Mouse (Mus musculus): ENCODE measurements around the gene Mrgprg.

Gene Mrgprg

DNA sequence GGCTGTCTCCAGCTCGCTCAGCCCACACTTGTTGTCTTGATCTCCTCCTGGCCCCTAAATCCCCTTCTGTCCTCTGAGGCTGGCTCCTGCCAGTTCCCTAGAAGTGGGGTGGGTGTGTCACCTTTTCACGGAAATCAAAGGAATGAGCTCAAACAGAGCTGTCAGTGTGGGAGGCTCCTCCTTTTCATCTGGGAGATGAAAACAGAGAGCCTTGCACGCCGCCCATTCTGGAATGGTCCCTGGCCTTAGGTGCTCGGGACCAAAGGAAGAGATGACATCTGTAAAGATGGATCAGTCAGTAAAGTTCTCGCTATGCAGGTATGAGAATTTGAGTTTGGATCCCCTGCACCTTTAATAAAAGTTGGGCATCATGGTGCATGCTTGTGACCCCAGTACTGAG lies at the start of gene Mrgprg:
Gene Mrgprg, minus strand, starts transcription at position 101 of the 400 bp plus-strand sequence.
- DNase-seq (ENCODE audit: low spot score in 2 of 2) = no peak

DNA sequence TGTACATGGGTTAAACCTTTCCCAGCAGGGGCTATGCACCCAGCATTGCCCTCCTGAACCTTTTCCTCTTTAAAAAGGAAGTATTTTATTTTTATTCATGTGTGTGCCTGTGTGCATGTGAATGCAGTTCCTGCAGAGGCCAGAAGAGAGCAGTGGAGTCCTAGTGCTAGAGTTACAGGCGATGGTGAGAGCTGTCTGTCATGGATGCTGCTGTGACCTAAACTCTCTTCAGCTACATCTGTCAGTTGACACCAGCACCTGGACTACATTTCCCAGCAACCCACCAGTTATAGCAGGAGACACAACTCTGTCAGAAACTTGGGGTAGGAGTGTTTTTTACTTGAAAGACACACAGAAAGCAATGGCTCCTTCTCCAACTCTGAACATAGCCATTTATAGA lies 42.1 kb upstream of the Mrgprg start:
- no peak for DNase-seq (ENCODE audit: low spot score in 2 of 2)

DNA sequence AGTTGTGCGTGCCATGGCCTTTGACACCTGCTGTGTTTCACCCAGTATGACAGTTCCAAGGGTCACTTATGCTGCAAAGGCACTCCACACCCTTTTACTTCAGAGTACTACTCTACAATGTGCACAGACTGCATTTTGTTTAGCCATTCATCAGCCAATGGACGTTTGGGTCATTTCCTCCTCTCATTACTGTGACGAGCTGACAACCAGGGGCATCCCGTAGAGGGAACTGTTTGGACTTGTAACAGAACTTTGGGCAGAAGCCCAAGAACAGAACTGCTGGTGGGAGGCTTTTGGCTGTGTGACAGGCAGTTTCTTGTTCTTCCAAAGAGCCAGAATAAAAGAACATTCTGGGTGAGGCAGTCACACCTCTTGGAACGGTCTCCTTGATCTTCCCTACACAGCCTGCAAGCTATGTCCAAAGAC lies 38.4 kb upstream of the Mrgprg start:
- DNase-seq (ENCODE audit: low spot score in 2 of 2) = no peak

DNA sequence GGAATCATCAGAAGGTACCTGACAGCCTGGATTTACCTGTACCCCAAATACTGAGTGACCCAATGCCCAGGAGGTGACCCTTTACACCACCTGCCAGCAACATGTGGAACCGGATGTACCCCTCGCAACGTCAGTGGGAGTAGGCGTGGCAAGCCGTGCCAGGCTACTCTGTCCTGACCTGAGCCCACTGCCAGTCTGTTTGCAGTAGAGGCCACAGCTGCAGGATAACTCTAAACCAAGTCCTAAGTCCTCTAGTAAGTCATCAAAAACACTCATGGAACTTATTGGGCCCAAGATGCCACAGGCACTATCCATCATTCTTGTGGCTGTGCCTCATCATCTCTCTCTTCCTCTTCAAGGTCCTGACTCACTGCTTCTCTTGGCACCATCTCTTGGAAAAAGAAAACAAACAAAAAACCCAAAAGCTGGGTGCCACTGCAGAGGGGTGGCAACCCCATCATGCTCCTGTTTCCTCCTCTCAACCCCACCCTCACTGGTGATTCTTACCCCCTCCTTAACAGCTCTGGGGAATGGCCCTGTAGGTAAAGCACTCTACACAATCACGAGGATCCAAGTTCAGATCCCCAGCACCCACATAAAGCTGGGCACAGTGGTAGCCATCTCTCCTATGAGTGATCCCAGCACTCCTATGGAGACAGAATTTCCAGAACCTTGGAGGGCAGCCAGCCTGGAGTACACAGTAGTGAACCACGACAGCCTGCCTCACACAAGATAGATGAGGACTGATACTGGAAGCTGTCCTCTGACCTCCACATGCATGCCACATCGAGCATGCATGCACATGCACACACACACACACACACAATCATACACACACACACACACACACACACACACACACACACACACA lies 34.6 kb upstream of the Mrgprg start:
- DNase-seq (ENCODE audit: low spot score in 2 of 2) = no peak

GRCm38 (mm10) chr7:143800770-143801169 lies 34.0 kb upstream of the Mrgprg start:
- DNase-seq (ENCODE audit: low spot score in 2 of 2) = no peak

DNA sequence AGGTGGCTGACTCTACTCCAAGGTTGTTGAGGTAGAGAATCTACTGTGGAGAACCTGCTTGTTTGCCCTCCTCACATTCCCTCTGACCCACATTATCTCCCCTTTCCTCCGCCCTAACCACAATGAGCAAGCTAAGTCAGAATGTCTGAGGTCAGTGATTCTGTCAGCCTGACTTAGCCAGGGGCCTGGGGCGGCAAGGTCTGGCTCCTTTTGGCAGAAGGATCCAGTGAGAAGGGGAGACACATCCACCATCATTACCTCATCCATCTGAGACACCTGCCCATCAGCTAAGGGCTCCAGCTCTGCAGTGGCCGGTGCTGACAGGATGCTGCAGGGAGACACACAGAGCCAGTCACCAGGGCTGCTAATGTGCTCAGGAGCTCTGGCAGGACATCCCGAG lies 32.0 kb upstream of the Mrgprg start:
- no peak for DNase-seq (ENCODE audit: low spot score in 2 of 2)

- DNase-seq (ENCODE audit: low spot score in 2 of 2) = no peak
Measured at GRCm38 (mm10) chr7:143793121-143793520, 26.3 kb upstream of the Mrgprg start.

GRCm38 (mm10) chr7:143792336-143792985 lies 25.7 kb upstream of the Mrgprg start:
- DNase-seq (ENCODE audit: low spot score in 2 of 2) = no peak

- peak; percentile 28 for DNase-seq (ENCODE audit: low spot score in 2 of 2)
Measured at GRCm38 (mm10) chr7:143783996-143784829, 17.4 kb upstream of the Mrgprg start, which contains the start of gene Mrgpre. TSS of gene Mrgpre (minus strand) at chr7:143784500.

GRCm38 (mm10) chr7:143783378-143783995 lies 16.7 kb upstream of the Mrgprg start:
- no peak for DNase-seq (ENCODE audit: low spot score in 2 of 2)

DNA sequence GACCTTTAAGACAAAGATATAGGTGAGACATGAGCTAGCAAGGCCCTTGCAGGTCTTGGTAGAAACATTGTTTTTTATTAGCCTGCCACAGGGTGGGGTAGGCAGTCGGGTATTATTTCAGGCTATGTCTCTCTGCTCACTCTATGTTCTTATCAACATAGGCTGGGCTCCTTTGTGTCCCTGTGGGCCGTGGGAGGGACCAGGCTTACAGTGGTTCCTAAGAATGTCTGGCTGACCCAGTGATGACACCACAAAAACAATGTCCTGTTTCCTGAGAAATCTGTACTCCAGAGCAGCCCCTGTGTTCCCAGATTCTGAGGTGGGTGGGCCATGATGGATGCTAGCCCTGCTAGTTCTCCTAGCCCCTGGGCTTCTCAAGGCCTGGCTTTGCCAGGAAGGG lies 10.6 kb upstream of the Mrgprg start:
- DNase-seq (ENCODE audit: low spot score in 2 of 2) = no peak

DNA sequence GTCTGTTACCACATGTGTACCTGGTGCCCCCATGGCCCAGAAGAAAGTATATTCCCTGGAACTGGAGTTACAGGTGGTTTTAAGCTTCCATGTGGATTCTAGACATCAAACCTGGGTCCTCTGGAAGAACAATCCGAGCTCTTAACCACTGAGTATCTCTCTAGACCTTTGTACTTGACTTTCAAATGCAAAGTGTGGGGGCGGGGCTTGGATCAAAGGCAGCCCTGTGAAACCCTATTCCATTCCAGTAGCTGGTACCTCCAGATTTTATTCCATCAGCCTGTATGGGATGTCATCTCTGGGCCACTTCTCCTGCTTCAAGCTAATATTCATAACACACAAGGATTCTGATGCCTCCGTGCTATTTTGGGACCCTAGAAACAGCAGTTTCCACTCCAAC lies 9.3 kb upstream of the Mrgprg start:
- DNase-seq (ENCODE audit: low spot score in 2 of 2) = no peak

DNA sequence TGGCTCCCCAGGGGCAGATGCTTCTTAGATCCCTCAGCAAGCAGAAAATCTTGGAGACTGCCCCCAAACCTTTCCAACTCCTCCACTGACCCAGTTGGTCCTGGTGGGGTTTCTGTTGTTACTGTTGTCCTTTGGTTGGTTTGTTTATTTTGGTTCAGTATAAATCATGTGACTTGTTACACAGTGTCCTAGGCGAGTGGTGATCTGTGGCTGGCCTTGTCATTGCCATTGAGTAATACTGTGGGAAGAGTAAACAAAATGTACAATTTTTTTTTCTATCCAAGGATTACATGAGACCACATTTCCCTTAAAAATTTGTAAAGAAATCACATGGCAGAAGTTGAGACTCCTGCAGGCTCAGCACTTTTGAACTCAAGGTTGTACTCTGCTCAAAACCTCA lies 2.7 kb upstream of the Mrgprg start:
- DNase-seq (ENCODE audit: low spot score in 2 of 2) = no peak

DNA sequence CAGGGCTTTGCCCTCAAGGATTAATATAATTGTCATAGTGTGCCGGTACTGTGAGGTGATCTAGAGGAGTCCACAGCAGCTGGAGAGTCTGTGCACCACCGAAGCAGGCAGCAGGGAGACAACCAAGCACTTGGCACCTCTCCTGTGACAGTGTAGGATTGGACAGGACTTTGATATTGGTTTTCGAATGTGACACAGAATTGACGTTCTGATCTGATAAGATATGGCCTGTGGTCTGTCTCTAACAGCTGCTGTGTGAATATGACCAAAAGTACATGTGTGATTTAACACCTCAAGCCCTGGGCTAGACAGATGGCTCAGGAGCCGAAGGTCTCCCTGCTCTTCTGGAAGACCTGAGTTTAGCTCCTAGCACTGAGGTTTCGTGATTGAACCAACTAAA lies 1.5 kb upstream of the Mrgprg start:
- DNase-seq (ENCODE audit: low spot score in 2 of 2) = no peak

GRCm38 (mm10) chr7:143764876-143765530 lies 1.8 kb downstream of the Mrgprg start:
- no peak for DNase-seq (ENCODE audit: low spot score in 2 of 2)

- DNase-seq (ENCODE audit: low spot score in 2 of 2) = no peak
Measured at GRCm38 (mm10) chr7:143763794-143764193, 3.0 kb downstream of the Mrgprg start.

GRCm38 (mm10) chr7:143758956-143759355 lies 7.8 kb downstream of the Mrgprg start:
- DNase-seq (ENCODE audit: low spot score in 2 of 2) = no peak

DNA sequence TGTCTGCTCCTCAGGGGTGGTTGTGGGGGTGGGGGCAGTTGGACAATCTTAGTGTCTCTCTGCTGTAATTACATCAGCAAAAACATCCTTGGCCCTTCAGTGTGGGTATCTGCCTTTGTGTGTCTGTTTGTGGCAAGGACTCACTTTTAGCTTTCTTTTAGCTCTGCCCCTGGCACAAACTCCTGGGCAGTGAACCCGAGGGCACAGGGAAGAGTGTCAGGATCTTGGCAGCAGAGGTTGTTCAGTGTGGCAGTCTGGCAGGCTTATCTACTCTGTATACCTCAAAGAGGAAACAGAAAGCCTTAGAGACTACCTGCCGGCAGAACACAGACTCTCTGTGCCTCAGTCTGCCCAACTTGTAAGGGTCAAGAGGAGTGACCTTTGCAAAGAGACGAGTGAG lies 9.1 kb downstream of the Mrgprg start:
- DNase-seq (ENCODE audit: low spot score in 2 of 2) = no peak

DNA sequence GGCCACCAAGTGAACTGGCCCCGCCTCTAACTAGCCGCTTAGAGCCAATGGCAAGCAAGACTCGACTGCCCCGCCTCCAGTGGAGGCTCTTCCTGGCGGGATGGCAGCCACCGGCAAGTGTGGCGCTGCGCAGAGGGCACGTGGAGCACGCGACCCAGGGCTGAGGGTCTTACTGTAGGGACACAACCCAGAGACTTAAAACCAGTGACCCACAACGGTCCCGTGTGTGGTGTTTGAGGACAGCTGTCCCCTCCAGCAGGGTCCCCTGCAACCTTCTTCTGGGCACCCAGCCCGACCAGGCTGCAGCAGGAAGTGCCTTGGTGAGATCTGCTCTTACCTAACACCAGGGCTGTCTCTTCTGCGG lies 9.8 kb downstream of the Mrgprg start:
- DNase-seq (ENCODE audit: low spot score in 2 of 2) = peak in 1 of 2 experiments; percentile 43

- DNase-seq (ENCODE audit: low spot score in 2 of 2) = no peak
Measured at GRCm38 (mm10) chr7:143756125-143757026, 10.4 kb downstream of the Mrgprg start, which contains the start of gene Osbpl5. TSS of gene Osbpl5 (minus strand) at chr7:143756985.

Measured in frontal cortex, postnatal 25 days (tissue).